Mouse (Mus musculus) layer of hippocampus, adult 2 months (tissue): ENCODE data around the gene Bbs1. TPM values are rescaled to one million over a fixed set of nuclear protein-coding genes. Genes with fewer than 3 reads are reported as not detected.
A peak's percentile ranks its signal among the peaks of the same experiment; 100 is the strongest.

Experiments
- DNase-seq, 2 experiments: peaks; one replicate each; pipeline ENCODE4 v3.0.0; 2022; ENCODE audit warnings: low spot score in 2 of 2
- H3K27ac ChIP-seq: fragments of 200-600 bp; 2 replicates; pipeline ENCODE4 v1.8.1; 2022
- H3K4me3 ChIP-seq: fragments of 200-600 bp; 2 replicates; pipeline ENCODE4 v1.8.1; 2022; ENCODE audit warnings: mild to moderate bottlenecking
- CTCF ChIP-seq: fragments of 200-600 bp; conservative IDR thresholded peaks from 2 replicates; pipeline ENCODE4 v1.8.1; 2022; ENCODE audit warnings: antibody characterized with exemption, mild to moderate bottlenecking, moderate library complexity
- total RNA-seq, 2 experiments: library from RNA; stranded (reverse); gene quantifications; 2 replicates each; pipeline ENCODE4 v1.2.3; 2021

Gene Bbs1
- total RNA-seq, 2 experiments from 2014 or later = 35.9 to 46.3 TPM

DNA sequence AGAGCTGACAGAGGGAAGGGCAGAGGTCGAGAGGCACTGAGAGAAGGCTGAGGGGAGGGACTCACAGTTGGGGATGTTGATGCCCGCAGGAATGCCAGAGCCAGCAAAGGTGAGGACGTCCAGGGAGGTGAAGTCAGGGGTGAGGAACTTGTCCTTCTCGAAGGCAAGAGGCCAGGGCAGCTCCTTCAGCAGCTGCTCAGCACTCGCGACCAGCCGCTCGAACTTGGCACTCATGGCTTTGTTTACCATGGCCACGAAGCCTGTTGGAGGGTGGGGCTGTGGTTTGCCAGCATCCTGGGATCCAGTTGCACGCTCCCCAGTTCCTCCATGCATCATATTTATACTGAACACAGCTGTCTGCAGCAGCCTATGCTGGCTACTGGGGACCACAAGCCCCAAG, 10.4 kb upstream of the Bbs1 start:
- no peak for DNase-seq
- TF ChIP-seq CTCF = no peak
- no peak overlapping the region for H3K4me3 ChIP-seq
- no peak overlapping the region for H3K27ac ChIP-seq

DNA sequence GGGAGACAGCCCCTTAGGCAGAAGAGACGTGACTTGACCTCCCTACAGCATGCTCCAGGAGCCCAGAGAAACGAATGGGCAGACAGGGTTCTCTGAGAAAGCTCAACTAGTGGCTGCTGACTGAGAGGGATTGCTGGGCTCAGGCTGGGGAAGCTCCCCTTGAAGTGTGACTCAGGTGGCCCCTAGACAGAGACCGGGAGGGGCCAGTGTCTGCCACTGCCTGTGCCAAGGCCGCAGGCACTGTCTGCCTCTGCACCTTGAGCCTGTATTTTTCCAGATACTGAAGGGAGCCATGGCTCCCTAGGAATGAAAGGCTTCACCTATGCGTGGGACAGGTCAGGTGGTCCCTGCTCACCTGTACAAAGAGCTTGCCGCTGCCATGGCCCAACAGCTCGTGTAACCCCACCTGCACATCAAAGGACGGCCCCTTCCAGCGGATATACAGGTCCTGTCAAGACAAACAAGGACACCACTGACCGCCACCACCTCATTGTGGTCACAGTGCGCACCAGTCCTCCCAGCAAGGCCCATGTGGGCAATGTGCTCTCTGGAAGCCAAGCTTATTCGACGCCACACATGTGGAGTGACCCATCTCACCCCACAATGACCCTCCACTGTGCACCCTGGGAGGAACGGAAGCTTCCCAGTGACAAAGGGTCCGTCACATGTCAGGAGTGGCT, 9.6 kb upstream of the Bbs1 start:
- no peak for TF ChIP-seq CTCF
- no peak for DNase-seq

DNA sequence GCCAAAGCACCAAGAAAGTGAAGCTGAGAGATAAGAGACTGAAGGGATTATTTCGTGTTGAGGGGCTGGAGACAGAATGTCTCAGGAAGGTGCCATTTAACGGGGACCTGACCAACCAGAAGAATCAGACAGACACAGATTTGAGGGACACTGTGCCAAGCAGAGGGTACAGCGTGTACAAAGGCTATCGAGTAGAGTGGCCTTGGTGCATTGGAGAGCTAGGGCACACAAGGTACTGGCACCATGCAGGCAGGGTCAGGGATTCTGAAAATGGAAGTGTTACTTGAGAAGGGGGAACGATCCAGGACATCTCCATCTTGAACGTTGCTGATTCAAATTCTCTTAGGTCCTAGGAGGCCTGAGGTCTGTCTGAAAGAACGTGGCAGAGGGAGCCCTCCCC, 2.9 kb upstream of the Bbs1 start:
- no peak overlapping the region for H3K27ac ChIP-seq
- no peak overlapping the region for H3K4me3 ChIP-seq
- TF ChIP-seq CTCF = no peak
- DNase-seq = no peak

More for the DNA sequence above, 9.6 kb upstream of the Bbs1 start:
- no peak overlapping the region for H3K27ac ChIP-seq
- no peak overlapping the region for H3K4me3 ChIP-seq

DNA sequence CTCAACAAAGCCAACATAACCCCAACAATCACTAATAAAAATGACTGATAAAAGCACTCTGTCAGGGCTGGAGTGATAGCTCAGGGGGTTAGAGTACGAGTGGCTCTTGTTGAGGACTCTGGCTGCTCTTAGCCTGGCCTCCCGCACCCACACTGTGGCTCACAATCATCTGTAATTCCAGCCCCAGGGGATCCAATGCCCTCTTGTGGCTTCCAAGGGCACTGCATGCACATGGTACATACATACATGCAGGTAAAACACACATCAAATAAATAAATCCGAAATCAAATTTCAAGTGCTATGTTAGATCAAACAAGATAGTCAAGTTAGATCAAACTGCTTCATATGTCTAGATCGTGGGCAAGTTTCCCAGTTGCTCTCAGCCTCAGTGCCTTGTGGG, 1.7 kb upstream of the Bbs1 start:
- TF ChIP-seq CTCF = peak; percentile 77
- Histone ChIP-seq H3K27ac (no peak overlapping the region), H3K4me3 (no peak overlapping the region)
- DNase-seq = no peak

DNA sequence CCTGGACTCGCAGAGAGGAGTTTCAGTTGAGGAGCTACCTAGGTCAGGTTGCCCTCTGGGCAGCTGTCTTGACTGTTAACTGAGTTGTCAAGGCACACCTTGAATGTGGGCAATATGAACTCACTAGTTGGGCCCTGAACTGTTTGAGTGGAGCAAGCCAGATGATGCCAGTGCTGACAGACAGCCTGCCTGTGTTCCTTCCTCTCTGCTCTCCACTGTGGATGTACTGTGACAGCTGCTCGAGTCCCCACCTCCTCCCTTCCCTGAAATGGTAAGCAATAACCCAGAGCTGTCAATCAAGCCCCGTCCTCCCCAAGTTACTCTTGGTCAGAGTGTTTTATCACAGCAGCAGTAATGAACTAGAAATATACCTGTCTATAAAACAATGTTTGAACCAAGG, 6.5 kb downstream of the Bbs1 start:
- no peak overlapping the region for H3K27ac ChIP-seq
- no peak for TF ChIP-seq CTCF
- DNase-seq = no peak
- H3K4me3 ChIP-seq = no peak overlapping the region

DNA sequence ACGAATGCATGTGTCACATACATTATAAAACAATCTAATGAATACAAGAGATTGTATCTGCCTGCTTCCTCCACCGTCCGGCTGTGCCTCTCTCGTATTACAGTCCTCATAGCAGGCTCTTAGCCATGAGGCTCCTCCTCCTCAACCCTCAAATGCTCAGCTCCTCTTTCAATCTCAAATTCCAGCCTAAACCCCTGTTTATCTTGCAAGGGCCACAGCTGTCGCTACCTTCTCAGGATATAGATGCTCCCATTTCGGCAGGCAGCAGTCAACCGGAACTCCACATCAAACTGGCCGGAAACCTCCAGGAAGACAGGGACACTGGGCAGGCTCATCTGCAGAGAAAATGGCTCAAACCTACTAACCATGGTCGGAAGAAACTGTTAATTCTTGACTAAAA, 7.5 kb downstream of the Bbs1 start:
- no peak overlapping the region for H3K27ac ChIP-seq
- TF ChIP-seq CTCF = no peak
- DNase-seq = no peak
- no peak overlapping the region for H3K4me3 ChIP-seq

GRCm38 (mm10) chr19:4896780-4897520, 9.5 kb downstream of the Bbs1 start:
- TF ChIP-seq CTCF = no peak
- Histone ChIP-seq H3K27ac (no peak overlapping the region), H3K4me3 (no peak overlapping the region)
- DNase-seq = no peak

DNA sequence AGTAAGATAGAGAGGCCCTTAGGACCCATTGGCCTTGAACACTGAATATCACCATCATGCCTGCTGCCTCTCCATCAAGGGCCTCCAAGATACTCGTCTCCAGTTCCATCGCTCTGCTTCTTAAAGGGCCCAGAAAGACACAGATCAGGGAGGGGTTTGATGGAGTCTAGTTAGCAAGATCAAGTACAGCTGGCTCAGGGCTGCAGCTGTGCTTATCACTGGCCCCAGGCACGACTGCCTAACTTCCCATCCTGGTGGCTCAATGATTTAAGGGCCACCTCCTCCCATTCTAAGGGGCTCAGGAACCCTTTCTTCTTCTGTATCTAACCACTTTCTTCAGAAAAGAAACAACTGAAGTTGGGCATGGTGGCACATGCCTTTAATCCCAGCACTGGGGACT, 14.6 kb downstream of the Bbs1 start:
- no peak overlapping the region for H3K4me3 ChIP-seq
- TF ChIP-seq CTCF = no peak
- no peak overlapping the region for H3K27ac ChIP-seq
- no peak for DNase-seq

DNA sequence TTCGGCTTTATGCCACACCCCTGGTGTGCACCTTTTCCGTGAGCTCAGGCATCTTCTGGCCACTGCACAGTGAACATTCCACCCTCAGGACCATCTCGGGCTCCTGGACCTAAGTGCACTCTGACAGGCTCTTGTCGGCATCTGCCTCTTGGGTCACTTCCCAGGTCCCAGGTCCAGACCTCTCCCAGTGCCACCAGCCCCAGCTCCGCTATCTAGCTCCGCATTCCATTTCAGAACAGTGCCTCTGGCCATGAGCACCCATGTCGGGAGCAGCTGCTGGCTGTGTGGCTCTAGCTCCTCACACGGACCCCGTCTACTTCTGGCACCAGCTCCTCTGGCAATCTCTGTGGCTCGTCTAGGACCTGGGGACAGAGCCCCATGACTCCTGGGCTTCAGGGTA, 16.6 kb downstream of the Bbs1 start:
- no peak for DNase-seq
- Histone ChIP-seq H3K4me3 (no peak overlapping the region), H3K27ac (no peak overlapping the region)
- TF ChIP-seq CTCF = no peak

GRCm38 (mm10) chr19:4883961-4884360, 22.5 kb downstream of the Bbs1 start:
- Histone ChIP-seq H3K27ac (no peak overlapping the region), H3K4me3 (no peak overlapping the region)
- no peak for TF ChIP-seq CTCF
- no peak for DNase-seq

GRCm38 (mm10) chr19:4879324-4879703, 27.1 kb downstream of the Bbs1 start:
- peak overlapping the region; percentile 92; the same call in 1 of the 2 replicates for H3K27ac ChIP-seq
- peak overlapping the region; percentile 85 for H3K4me3 ChIP-seq

DNA sequence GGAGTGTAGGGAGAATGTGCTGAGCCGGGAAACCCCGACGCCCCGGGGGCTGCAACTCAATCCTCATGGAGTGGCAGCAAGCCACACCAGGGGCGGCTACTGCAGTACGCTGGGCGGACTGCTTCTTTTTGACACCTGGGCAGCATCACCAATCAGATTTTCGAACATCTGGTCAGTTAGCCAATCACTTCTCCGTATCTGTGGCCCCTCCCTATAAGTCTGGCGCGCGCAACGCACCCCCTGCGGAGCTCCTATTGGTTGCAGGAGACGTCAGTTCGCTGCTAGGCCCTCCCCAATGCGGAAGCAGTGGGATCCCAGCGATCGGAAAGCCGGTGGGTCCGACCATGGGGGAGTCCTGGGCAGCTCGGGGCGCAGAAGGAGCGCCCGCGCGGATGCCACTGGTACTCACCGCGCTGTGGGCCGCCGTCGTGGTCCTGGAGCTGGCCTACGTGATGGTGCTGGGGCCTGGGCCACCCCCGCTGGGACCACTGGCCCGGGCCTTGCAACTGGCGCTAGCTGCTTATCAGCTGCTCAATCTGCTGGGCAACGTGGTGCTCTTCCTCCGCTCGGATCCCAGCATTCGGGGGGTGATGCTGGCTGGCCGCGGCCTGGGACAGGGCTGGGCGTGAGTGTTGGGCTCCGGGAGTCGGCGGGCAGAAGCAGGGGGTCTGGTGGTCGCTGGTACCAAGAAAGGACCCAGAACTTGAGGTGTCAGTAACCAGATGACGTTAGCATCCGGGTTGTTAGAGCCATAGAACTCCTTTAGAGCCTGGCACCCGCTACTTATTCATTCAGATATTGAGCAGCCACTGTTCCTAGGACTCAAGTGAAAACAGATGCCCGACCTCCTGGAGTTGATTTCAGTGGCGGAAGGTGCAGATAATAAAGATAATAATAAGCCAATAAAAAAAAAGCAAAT, 27.8 kb downstream of the Bbs1 start, which contains the start of gene Zdhhc24:
Zdhhc24 (plus strand) TSS at position 264 of the 919 bp plus-strand sequence.
- TF ChIP-seq CTCF = no peak
- Histone ChIP-seq H3K4me3 (peak within 1 kb of the TSS; percentile 85), H3K27ac (peak within 1 kb of the TSS; percentile 92)
- peak; percentile 95 to 96 for DNase-seq

More at GRCm38 (mm10) chr19:4879324-4879703, 27.1 kb downstream of the Bbs1 start:
- no peak for DNase-seq
- TF ChIP-seq CTCF = no peak

DNA sequence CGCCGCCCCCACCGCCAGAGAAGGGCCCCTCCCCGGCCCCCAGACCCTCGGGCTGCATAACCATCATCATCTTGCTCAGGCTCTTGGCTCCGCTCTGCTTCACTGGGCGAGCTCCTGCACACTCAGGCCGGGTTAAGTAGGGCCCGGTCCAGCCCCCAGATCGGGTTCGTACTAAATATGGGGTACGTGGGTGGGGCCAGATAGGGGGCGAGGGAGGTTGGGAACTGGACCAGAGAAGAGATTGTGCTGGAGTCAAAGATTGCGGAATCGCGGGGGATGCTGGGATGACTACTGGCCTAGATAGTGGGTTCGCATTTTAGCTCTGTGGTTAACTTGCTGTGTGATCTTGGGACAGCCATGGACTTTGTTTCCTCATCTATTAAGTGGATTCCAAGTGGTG, 28.6 kb downstream of the Bbs1 start, which contains the start of gene Actn3:
Actn3 (minus strand) TSS at position 125 of the 400 bp plus-strand sequence.
- no peak for TF ChIP-seq CTCF
- H3K27ac ChIP-seq = peak within 1 kb of the TSS; percentile 92
- H3K4me3 ChIP-seq = peak within 1 kb of the TSS; percentile 85
- no peak for DNase-seq
